Comparison of ENCODE assay signal across 8 mouse cellular contexts in the genomic region with DNA sequence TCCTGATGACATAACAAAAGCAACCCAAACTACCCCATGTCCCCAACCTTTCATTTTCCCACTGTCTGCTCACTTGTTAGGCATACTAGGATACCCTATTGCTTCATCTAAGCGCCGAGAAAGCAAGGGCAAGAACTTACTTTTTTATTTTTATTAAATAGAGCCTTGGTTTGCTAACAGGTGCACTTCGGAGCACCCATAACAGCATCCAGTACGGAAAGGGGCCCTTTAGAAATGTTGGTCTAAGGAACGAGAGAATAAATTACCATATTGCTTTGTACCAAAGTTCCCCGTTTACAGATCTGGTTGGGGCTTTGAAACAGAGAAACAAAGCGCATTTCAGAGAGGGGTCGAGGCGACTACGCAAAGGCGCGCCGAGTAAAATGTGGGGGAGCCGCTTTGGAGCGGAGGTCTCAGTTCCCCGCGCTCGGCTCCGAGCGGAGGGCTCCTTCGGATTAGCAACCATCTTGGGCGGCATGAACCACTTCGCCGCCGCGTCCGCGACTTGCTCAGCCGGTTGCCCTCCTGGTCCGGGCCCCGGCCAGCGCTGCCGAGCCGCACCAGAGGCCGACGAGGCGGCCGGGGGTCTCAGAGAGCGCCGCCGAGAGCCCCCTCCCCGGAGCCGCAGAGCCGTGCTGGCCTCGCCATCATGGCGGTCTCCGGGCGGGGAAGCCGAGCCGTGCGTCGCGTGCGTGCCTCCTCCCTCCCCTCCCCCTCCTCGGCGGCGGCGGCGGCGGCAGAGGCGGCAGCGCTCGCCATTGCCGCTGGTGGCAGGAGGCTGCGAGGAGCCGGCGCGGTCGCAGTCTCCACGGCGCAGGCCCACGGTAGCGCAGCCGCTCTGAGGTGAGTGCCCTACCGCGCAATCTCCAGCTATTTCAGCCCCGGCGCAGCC. TPM values are rescaled to one million over a fixed set of nuclear protein-coding genes. Genes with fewer than 3 reads are reported as not detected.
DNase-seq lines count a peak whose midpoint lies in the region; ATAC-seq lines count a peak whose summit lies in the region.

Gene Nrf1, plus strand, starts transcription at position 718 of the 892 bp plus-strand sequence.

- H3K27ac ChIP-seq in embryonic facial prominence, embryonic 10.5 days (replicated peaks), result peak within 1 kb of the TSS; percentile 100
- peak within 1 kb of the TSS; percentile 100 for H3K27ac ChIP-seq in intestine, embryonic 16.5 days (ENCODE audit: low read length)

- H3K27me3 ChIP-seq in embryonic facial prominence, embryonic 10.5 days (replicated peaks; ENCODE audit: low read depth, poor library complexity, severe bottlenecking), result no peaks in the 10 kb centered on the region
- no peaks in the 10 kb centered on the region for H3K27me3 ChIP-seq in intestine, embryonic 16.5 days (replicated peaks; ENCODE audit: control insufficient read depth, insufficient read depth, low read length)

- no peaks in the 10 kb centered on the region for H3K9me3 ChIP-seq in embryonic facial prominence, embryonic 10.5 days
- H3K9me3 ChIP-seq in intestine, embryonic 16.5 days (ENCODE audit: control insufficient read depth, low read length), result no peaks in the 10 kb centered on the region

- peaks cover 19% of the 10 kb centered on the region for H3K36me3 ChIP-seq in embryonic facial prominence, embryonic 10.5 days (replicated peaks)
- no peaks in the 10 kb centered on the region for H3K36me3 ChIP-seq in intestine, embryonic 16.5 days (ENCODE audit: control insufficient read depth, insufficient read depth, low read length)

- H3K4me1 ChIP-seq in embryonic facial prominence, embryonic 10.5 days, result peaks cover 26% of the 10 kb centered on the region
- H3K4me1 ChIP-seq in intestine, embryonic 16.5 days (ENCODE audit: control insufficient read depth, insufficient read depth, low read length), result peaks cover 15% of the 10 kb centered on the region

- under 1% methylated on average over 78 of the region's 78 CpGs for WGBS in embryonic facial prominence, embryonic 10.5 days
- under 1% methylated on average over 55 of the region's 78 CpGs for WGBS in intestine, embryonic 16.5 days

- intact Hi-C loops in left cerebral cortex, postnatal 25 days (cut with DNase I), result loop anchor here (5.0 kb wide), 3 partner anchors 85 to 280 kb away; partner anchors contain the start of genes Ahcyl2 and Strip2

- peak within 1 kb of the TSS; percentile 99 for H3K4me3 ChIP-seq in embryonic facial prominence, embryonic 10.5 days
- peak within 1 kb of the TSS; percentile 84 for H3K4me3 ChIP-seq in intestine, embryonic 16.5 days (ENCODE audit: low read length)

- H3K9ac ChIP-seq in intestine, embryonic 16.5 days (ENCODE audit: low read depth, low read length), result peak within 1 kb of the TSS; percentile 96

- DNase-seq in adrenal gland, postnatal 14 days, result peak; percentile 97
- peak; percentile 95 for DNase-seq in embryonic facial prominence, embryonic 10.5 days (ENCODE audit: low spot score)
- no peak for DNase-seq in gonadal fat pad, adult 2 months (ENCODE audit: low read depth)
- DNase-seq in left cerebral cortex, postnatal 25 days (ENCODE audit: low spot score in 2 of 2), result peak; percentile 93 to 94
- DNase-seq in mesoderm, embryonic 11.5 days (ENCODE audit: low read depth, low spot score), result peak; percentile 88
- DNase-seq in right cerebral cortex, postnatal 25 days, result peak; percentile 95
- DNase-seq in urinary bladder, postnatal 36 days (ENCODE audit: low spot score in 2 of 2), result peak; percentile 90 to 91

- ATAC-seq in intestine, embryonic 16.5 days, result peak; percentile 95

- peak within 1 kb of the TSS; percentile 78 for H3K4me2 ChIP-seq in intestine, embryonic 16.5 days (ENCODE audit: low read depth, low read length)

RNA-seq across cellular contexts. Expression of gene Nrf1, which starts in this region (rescaled TPM):
- 23.0 and 23.3 TPM in 2 replicates for total RNA-seq in adrenal gland, postnatal 14 days (2021)
- 92.1 and 94.9 TPM in 2 replicates for polyA plus RNA-seq in embryonic facial prominence, embryonic 10.5 days (2016; fragmentation: Nextera tagmentation; extraction: Ambion mirVana)
- polyA plus RNA-seq in gonadal fat pad, adult 2 months (2012; rRNA removed), result 22.0 and 26.6 TPM in 2 replicates
- polyA plus RNA-seq in intestine, embryonic 16.5 days (2015; fragmentation: Nextera tagmentation; extraction: Ambion mirVana), result 37.0 and 42.7 TPM in 2 replicates
- total RNA-seq in left cerebral cortex, postnatal 25 days (2021), result 10 to 100 TPM; 23.6 to 26.8 TPM
